Mouse (Mus musculus) left cerebral cortex, postnatal 14 days (tissue): ENCODE results near the gene Myo3b. TPM values are rescaled to one million over a fixed set of nuclear protein-coding genes. Genes with fewer than 3 reads are reported as not detected.

Source experiments
- DNase-seq, 2 experiments: peaks; one replicate each; pipeline ENCODE4 v3.0.0; 2021 to 2022; ENCODE audit warnings: low spot score in 2 of 2, mixed read lengths in 1 of 2
- intact Hi-C: fragments of 180-260 bp; cut with DNase I; formaldehyde crosslinking; loops from one replicate; pipeline ENCODE4 v1.15.1; 2025
- total RNA-seq, 2 experiments: library from RNA; stranded (reverse); gene quantifications; 2 replicates each; pipeline ENCODE4 v1.2.3; 2021

Gene Myo3b
- total RNA-seq, 2 experiments from 2014 or later, result 1.0 to 1.1 TPM

DNA sequence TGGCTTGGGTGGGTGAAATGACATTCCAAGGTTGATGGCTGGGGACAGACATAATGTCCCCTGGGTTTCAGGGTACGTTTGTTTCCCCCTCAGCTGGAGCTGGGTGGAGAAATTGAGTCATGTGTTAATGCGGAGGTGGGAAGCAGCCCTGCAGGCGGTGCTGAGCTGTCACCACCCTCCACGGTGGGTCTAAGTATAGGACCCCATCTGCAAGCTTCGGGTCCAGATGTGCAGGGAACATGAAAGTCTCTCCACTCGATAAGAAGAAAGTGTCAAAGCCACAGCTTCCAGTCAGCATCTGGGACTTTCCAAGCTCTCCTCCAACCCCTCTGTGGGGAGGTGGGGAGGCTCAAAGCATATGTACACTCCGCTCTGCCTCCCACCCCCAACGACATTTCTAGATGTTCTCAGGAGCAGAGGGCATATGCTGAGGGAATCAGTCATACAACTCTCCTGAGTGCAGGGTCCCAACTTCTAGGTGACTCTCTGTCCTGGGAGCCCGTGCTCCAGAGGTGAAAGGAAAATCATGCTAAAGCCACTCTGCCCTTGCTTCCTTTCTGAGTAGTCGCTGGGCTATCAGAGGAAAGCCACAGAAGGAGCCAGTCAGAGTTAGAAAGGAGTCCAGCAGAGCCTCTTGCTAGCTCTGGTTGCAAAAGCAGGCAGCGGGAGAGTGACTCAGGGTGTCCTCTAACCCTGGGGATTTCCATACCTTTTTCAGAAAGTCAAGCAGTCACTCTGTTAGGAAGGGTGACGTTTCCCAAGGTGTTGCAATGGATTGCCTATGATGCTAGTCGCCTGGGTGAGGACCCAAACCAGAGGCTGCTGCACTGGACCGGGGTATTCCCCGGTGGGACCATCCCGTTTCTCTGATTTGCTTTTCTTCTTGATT lies 79.7 kb downstream of the Myo3b start:
- intact Hi-C loops, result no loop called here
- no peak for DNase-seq

DNA sequence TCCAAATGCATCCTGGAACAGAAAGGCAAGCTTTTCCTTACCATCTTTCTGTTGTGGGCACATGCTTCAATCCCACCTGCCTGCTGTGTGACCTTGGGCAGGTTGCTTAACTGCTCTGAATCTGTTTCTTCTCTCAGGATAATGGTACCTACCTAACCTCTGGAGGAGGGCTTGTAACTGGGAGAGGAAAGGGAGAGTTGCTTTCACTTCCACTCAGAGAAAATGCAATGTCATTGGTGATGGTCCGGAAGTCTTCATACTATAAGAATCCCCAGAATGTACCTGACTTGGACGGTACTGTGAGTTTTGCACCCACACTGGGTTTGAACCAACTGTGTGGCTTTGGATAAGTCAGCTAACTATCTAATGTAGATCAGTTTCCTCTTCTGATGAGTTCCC lies 80.3 kb downstream of the Myo3b start:
- no peak for DNase-seq
- intact Hi-C loops, result no loop called here

DNA sequence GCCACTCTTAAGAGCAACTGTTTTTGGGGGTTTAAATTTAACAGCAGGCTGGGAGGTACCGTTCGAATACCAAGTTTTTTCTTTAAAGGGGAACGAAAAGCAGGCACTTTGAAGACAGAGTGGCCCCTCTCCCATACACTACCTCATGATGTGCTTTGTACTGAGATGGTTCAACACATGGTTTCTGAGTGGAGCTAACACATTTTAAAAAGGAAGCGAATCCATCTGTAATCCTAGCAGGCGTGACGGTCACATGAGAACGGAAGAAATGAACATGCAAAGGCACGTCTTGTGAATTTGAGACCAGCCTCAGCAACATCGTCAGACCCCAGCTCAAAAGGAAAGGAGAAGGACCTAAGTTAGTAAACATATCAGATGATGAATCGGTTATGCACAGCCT lies 87.4 kb downstream of the Myo3b start:
- DNase-seq, result no peak
- intact Hi-C loops, result loop anchor here (5.0 kb wide), 1 partner anchor 91 kb away; no protein-coding TSS in a partner anchor

DNA sequence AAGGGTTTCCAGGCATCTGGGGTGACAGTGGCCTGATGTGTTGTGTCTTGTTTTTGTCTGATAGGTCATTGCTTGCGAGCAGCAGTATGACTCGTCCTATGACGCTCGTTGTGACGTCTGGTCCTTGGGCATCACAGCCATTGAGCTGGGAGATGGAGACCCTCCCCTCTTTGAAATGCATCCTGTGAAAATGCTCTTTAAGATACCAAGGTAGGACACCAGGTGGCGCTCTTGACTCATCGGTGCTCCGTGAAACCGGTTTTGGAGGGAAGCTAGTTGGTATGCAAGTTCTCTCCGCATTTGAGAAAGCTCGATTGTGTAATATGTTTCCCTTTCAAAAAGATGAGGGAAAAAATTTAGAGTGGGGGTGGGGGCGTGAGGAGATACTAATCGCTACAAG lies 87.9 kb downstream of the Myo3b start:
- peak; percentile 94 to 96 for DNase-seq
- intact Hi-C loops, result loop anchor here (1.0 to 5.0 kb wide), 2 partner anchors 91 to 432 kb away; no protein-coding TSS in a partner anchor

DNA sequence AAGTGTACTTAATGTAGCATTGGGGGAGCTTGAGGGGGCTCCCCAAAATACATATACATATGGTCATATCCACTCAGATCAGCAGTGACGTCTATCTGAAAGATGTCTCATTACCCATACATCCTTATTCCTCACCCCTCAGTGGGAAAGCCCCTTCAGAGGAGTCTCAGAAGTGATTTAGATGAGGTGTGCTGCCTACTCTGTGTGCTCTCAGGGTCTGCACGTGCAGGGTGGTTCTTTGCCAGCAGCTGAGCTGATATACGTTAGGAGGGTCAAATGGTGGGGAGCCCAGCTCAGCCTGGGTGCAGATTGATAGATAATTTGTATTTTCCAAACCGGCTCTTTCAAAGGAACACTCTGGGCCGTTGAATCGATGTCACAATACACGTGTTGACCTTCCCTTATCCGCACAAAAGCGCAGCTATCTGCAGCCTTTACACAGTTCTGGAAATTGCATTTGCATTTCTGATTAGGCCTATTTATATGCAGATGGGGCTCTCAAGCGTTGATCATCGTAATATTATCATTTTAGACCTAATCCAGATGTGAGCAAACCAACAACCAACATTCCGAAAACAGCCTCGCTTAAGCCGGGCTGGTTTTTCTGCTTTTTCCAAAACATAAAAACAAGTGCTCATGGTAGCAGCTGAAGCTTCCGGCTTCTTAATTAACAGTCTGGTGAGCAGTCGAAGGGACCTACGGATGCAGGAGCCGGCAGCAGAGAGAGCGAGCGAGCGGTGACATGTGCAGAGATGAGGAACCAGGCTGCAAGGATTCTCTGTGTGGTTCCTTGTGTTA lies 88.6 kb downstream of the Myo3b start:
- peak; percentile 41 to 70 for DNase-seq
- intact Hi-C loops, result loop anchor here (1.0 to 5.0 kb wide), 2 partner anchors 90 to 431 kb away; no protein-coding TSS in a partner anchor

DNA sequence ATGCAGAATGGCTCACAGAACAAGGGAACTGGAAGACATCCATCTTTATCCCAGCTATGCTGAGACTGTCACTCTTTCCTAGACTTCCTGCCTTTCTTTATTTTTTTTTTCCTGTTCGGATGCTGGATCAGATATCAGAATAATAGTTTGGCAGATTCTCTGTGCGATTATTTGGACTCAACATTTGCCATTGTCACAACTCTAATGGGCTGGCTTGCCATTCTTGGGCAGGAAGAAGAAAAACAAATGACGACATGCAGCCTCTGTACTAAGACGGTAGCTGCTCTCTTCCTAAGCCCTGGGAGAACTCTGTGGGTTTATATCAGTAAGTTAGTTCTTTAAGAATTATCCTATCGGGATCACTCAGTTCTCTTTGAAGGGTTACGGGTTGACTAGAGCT lies 89.7 kb downstream of the Myo3b start:
- intact Hi-C loops, result loop anchor here (5.0 kb wide), 1 partner anchor 89 kb away; no protein-coding TSS in a partner anchor

DNA sequence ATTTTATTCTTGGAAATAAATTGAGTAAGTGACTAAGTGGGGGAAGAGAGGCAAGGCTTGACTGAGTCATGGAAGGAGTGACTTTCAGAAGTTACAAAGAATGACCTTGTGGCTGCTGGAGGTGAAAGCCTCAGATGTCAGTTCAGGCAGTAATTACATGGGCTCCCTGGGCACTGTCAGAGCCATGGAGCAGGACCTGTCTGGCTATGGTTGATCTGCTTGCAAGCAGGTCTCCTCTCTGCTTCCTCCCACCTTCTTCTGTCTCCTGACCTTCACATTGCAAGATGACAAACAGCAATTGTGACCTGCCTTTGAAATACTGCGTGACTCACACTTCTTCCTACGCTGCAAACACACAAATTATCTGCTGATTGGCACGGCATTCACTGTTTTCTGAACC lies 90.6 kb downstream of the Myo3b start:
- DNase-seq, result no peak
- intact Hi-C loops, result loop anchor here (5.0 kb wide), 1 partner anchor 88 kb away; no protein-coding TSS in a partner anchor

More for the DNA sequence above, 89.7 kb downstream of the Myo3b start:
- no peak for DNase-seq

DNA sequence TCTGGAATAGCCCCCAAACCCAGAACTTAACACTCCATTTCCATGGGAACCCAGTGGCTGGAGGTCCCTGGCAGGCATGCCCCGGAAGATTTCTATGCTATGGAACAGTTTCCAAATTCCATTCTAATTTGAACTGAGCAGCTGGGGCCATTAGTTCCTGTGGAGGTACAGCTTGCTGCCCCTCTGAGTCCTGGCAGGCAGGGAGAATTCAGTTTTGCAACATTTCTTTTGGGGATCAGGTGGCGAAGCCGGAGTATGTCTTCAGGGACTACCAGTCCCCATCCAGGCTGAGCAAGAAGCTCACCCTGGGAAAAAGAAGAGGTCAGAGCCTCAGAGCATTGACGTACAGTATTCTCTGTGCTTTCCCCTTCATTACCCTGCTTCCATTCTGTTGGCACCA lies 94.4 kb downstream of the Myo3b start:
- DNase-seq, result no peak
- intact Hi-C loops, result no loop called here

DNA sequence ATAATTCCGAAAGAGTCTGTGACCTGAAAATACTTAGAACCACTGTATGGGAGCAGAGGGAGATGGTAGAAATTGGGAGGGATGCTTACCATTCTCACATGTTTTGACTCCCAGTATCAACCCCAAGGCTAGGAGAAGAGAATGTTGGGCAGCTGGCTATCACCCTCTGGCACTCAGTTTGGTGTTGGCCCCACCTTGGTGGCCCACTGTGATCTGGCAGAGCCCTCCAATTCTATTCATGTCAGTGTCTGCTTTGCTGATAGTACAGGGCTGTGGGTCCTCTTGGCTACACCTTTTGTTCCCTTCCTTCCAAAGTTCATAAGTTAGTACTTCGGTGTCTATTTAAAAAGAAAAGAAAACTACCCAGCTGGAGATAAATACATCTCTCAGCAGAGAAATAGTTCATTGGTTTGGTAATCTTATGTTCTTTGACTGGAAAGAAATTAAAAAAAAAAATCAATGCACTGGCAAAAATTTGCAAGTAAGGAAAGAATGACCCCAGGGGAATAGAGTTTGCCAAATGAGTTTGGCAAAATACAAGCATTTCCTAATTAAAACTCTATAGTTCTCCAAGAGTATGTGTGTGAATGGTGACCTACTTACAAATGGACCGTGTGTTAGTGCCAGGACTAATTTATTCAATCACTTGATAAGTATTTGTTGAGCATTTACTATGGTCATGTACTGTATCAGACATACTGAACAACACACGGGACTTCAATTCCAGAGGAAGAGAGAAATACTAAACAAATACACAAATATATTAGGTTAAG lies 98.5 kb downstream of the Myo3b start:
- intact Hi-C loops, result no loop called here
- no peak for DNase-seq

DNA sequence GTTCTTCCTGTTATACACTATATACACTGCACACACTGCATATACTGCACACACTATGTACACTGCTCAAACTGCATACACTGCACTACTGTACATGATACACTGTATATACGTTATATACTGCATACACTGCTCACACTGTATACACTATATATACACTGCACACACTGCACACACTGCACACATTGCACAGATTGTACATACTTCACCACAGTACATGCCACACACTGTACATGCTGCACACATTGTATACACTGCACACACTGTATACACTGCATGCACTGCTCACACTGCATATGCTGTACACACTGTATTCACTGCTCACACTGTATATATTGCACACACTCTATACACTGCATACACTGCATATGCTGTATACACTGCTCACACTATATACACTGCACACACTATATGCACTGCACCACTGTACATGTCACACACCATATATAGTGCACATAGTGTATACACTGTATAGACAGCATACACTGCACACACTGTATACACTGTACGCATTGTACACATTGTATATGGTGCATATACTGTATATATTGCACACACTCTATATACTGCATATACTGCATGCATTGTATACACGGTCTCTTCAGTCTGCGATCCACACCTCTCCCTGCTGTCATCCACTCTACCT lies 104.7 kb downstream of the Myo3b start:
- intact Hi-C loops, result no loop called here

DNA sequence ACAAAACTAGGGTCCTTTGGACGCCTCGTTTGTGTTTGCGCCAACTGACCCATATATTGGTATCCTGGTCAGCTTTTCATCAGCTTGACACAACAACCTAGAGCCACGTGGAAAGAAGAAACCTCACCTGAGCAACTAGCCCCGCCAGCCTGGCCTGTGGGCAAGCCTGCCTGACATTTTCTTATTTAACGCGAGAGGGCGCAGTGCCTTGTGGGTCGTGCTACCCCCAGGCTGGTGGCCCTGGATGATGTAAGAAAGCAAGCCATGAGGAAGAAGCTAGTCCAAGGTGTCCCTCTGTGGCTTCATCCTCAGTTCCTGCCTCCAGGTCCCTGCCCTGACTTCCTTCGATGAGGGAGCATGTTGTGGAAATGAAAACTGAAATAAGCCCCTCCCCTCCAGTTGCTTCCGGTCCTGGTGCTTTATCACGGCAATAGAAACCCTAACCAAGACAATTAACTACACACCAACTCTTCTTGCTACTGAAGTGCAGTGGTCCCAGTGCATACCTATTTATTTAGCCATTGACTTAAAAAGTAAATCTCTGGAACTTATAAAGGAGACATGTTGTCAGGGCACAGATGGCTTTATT lies 108.2 kb downstream of the Myo3b start:
- intact Hi-C loops, result no loop called here
- no peak for DNase-seq

More for the DNA sequence above, 104.7 kb downstream of the Myo3b start:
- DNase-seq, result no peak

DNA sequence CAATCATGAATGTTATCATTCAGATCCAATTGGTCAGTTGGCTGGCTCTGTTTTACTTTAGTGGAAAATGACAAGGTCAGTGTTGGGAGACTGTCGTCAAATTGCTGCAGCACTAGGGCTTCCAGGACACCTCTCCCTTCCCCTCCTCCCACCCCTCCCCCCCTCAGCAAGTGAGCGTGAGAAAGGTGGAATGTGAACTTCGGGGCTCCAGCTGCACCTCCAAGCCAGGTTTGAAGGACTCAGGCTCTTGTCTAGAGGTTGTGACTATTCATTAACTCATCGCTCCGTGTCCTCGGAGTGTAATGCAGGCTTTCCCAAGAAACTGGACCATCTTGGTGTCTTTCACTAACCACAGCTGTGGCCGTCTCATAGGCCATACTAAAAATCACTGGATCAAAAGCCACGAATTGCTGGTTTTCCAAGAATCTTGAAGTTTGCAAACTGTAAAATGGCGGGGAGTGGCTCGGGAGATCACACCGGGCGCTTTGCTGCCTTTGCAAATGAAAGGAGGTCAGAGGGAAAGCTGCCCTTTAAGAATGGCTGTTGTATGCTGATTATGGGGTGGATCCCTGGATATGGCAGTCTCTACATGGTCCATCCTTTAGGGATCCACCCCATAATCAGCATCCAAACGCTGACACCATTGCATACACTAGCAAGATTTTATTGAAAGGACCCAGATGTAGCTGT lies 110.0 kb downstream of the Myo3b start:
- intact Hi-C loops, result no loop called here
- DNase-seq, result no peak

DNA sequence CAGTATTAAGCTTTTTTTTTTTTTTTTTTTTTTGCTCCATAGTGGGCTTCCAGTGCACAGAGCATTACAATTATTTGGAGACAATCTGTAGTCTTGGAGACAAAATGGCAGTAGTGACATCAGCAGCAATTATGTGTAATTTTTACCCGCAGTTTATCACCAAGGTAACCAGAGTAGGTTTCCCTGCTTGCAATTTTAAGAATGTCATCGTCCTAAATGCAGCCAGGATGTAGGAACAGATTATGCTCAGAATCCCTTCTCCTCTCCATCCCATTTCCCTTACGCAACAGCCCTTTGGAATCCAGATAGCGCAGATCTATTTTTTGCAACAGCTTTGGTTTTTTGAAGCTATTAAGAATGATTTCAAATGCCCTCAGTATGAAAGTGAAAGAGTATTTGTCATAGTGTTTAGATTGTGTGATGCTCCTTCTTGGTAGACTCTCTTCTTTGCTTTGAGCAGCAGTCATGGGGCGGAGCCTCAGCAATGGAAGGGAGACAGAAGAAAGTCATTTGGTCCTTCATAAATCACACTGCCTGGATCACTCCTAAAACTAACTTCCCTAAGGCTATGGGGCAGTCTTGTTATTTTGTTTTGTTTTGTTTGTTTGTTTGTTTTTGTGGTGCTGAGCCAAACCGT lies 111.6 kb downstream of the Myo3b start:
- DNase-seq, result peak; percentile 59 to 80
- intact Hi-C loops, result loop anchor here (5.0 kb wide), 1 partner anchor 62 kb away; no protein-coding TSS in a partner anchor

DNA sequence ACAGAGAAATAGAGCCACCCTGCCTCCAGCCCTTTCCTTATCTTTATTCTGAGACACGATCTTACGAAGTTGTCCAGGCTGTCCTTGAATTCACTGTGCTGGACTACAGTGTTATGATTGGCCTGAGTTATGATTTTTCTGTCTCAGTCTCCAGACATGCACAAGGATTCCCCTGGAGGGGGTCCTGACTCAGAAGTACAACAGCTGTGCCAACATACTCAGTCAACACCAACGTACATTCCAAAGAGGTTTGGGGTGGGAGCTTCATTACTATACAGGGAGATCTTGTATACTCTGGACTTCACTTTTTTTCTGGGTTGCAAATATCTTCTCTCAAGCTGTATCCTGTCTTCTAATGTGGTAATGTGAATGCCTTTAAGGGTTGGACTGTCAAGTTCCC lies 113.0 kb downstream of the Myo3b start:
- intact Hi-C loops, result loop anchor here (5.0 kb wide), 1 partner anchor 60 kb away; no protein-coding TSS in a partner anchor
- no peak for DNase-seq

DNA sequence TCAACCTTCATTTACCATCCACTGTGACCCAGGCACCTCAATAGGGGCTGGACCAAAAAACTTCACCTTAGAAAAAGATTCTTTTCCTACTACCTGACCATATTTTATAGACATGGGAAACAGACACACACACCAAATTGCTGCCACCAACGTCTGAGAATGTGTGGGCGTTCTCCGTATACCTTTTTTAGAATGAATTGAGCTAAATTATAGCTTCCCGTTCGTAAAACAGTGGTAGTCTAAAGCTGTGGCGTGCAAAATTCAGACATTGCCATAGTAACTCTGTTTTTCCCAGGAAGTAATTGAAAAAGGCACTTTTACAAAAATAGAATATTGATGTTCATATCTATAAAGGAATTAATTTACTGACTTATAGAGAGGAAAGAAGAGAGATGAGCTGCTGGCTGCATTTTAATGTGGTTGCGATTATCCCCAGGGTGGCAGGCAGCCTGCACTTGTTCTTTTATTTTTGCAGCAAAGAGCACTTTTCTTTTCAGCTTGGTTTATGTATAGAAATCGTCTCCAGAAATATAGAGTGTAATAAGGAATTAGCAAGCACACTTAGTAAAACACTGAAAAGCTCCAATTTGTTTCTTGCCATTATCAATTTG lies 116.4 kb downstream of the Myo3b start:
- DNase-seq, result no peak
- intact Hi-C loops, result no loop called here

DNA sequence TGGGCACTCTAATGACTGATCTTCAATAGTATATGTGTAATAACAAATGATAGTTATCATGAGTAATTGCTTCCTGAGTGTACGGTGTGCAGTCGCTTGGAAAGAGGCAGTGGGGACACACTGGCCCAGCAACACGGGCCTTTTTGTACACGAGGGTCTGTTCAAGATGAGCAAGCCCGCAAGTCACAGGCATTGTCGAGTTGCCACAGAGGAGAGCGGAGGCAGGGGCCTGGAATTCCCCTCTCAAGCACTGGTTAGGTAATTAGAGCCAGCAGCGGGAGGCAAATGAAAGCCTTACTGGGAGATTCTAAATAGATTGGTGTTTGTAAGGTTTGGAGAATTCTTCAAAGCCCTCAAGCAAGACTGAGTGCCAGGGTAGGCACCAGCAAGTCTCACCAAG lies 120.6 kb downstream of the Myo3b start:
- DNase-seq, result no peak
- intact Hi-C loops, result no loop called here

DNA sequence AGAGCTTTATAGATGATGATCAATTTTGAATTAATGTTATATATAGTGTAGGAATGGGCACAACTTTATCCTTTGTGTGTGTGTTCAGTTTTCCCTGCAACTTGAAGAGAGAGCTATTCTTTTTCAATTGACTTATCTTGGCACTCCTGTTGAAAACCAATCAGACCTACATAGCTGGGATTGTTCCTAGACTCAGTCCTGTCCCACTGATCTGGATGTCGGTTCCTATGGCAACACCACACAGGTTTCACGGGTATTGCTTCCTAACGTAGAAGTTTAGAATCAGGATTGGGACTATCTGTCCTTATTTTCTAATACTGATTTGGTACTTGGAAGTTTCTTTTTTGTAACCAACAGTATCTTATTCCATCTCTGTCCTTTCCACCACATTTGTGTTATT lies 127.3 kb downstream of the Myo3b start:
- DNase-seq, result no peak
- intact Hi-C loops, result no loop called here
